Mouse (Mus musculus): Measurements from ENCODE around the gene Commd1.

- TF ChIP-seq BHLHE40 (IDR thresholded peaks at IDR 0.05; ENCODE audit: borderline replicate concordance, low read depth, low read length) (no peak), CHD2 (IDR thresholded peaks at IDR 0.05; ENCODE audit: low read length) (no peak), CTCF (IDR thresholded peaks at IDR 0.05 in 2 of 3, conservative IDR thresholded peaks at IDR 0.05 in 1 of 3; ENCODE audit: control insufficient read depth in 1 of 3, insufficient read depth in 1 of 3, low read depth in 2 of 3, low read length in 3 of 3, poor library complexity in 1 of 3, severe bottlenecking in 1 of 3) (no peak), MAX (IDR thresholded peaks at IDR 0.05; ENCODE audit: low read length) (no peak), SIN3A (IDR thresholded peaks at IDR 0.05; ENCODE audit: low read length) (no peak), SMC3 (IDR thresholded peaks at IDR 0.05; ENCODE audit: low read depth, low read length) (no peak), ZKSCAN1 (IDR thresholded peaks at IDR 0.05; ENCODE audit: low read depth, low read length) (no peak), EP300 (IDR thresholded peaks at IDR 0.05; ENCODE audit: low read depth in 1 of 2, low read length in 2 of 2) (no peak), POLR2A (IDR thresholded peaks at IDR 0.05; ENCODE audit: control insufficient read depth in 1 of 2, insufficient read depth in 1 of 2, low read depth in 1 of 2, low read length in 2 of 2, poor library complexity in 1 of 2) (no peak), TCF12 (IDR thresholded peaks at IDR 0.05; ENCODE audit: low read depth, low read length) (no peak), JUND (IDR thresholded peaks at IDR 0.05; ENCODE audit: low read depth, low read length) (no peak), POLR2AphosphoS2 (IDR thresholded peaks at IDR 0.05; ENCODE audit: low read length) (no peak), RCOR1 (IDR thresholded peaks at IDR 0.05; ENCODE audit: low read depth, low read length) (no peak)
These were observed 84.5 kb downstream of the Commd1 start for GRCm38 (mm10) chr11:22897642-22898041.
